24 mouse cellular contexts compared by ENCODE assay signal in the genomic region with DNA sequence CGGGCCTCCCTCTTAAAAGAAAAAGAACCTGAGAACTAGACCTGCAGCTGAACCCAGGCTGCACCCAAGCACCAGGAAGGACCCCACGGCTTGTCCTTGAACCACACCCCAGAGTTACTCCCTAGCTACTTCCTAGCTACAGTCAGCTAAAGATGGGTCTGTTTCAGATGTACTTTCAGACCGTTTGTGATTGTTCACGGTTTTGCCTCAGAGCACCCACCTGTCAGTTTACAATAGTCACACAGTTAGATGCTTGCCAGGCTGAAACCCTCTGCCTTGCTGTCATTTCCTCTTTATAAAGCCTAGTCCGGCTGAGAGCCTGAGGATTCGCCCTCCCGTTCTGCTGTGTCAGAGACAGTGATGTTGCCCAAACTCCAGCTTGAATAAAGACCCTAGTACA.
DNase-seq lines count a peak whose midpoint lies in the region; ATAC-seq and TF ChIP-seq lines count a peak whose summit lies in the region.
"Had no signal": no experiment of that assay in that cellular context is flagged by ENCODE, and none has a peak within 500 bp of the region (broad histone marks: within the 10 kb centered on the region; RNA-seq: fewer than 3 reads in every experiment).

No protein-coding gene starts in this region.

- 0 out of 2 replicates have a peak overlapping the region, but pooled peaks have one; percentile 27 for H3K27ac ChIP-seq in testis, adult 2 months (ENCODE audit: control insufficient read depth, insufficient read depth, low read depth, low read length)
- no peak overlapping the region for H3K27ac ChIP-seq in CH12.LX (ENCODE audit: insufficient read depth, low read depth)
- H3K27ac ChIP-seq in forebrain, postnatal 0 days (ENCODE audit: low read depth, low read length): no peak overlapping the region
- H3K27ac ChIP-seq: embryonic facial prominence, embryonic 12.5 days; embryonic facial prominence, embryonic 15.5 days; forebrain, embryonic 15.5 days; heart, adult 2 months; heart, embryonic 10.5 days; heart, embryonic 13.5 days; hindbrain, embryonic 14.5 days; hindbrain, postnatal 0 days had no signal

- H3K79me2 ChIP-seq in CH12.LX (replicated peaks; ENCODE audit: control insufficient read depth, extremely low read depth, insufficient read depth, poor library complexity, severe bottlenecking): no peaks in the 10 kb centered on the region

- TF ChIP-seq EP300 in CH12.LX (IDR thresholded peaks at IDR 0.05; ENCODE audit: low read length): 0 out of 2 replicates have a peak, but pooled peaks have one; percentile 10

- no peak for ATAC-seq in forebrain, postnatal 0 days
- ATAC-seq: forebrain, embryonic 15.5 days; hindbrain, postnatal 0 days had no signal

- in situ Hi-C loops in CH12.LX (cut with MboI; ENCODE audit: low pct_ligation_motif_present, low pct_unique_long_range_greater_than_20kb, low sequenced_read_pairs): no loop called here

- no peaks in the 10 kb centered on the region for H3K36me3 ChIP-seq in testis, adult 2 months (ENCODE audit: control insufficient read depth, insufficient read depth, low read length)
- no peaks in the 10 kb centered on the region for H3K36me3 ChIP-seq in CH12.LX (replicated peaks in 1 of 2; ENCODE audit: control insufficient read depth in 1 of 2, insufficient read depth in 1 of 2, low read length in 1 of 2)
- H3K36me3 ChIP-seq in splenic B cell, adult 2 months (ENCODE audit: control insufficient read depth, insufficient read depth, low read length, poor library complexity, severe bottlenecking): no peaks in the 10 kb centered on the region
- H3K36me3 ChIP-seq in forebrain, postnatal 0 days (ENCODE audit: insufficient read depth): no peaks in the 10 kb centered on the region
- H3K36me3 ChIP-seq: embryonic facial prominence, embryonic 12.5 days; embryonic facial prominence, embryonic 15.5 days; forebrain, embryonic 15.5 days; heart, embryonic 10.5 days; heart, embryonic 13.5 days had no signal

- H3K4me1 ChIP-seq in testis, adult 2 months (ENCODE audit: control insufficient read depth, insufficient read depth, low read length): no peaks in the 10 kb centered on the region
- peaks cover 0 to 30% of the 10 kb centered on the region in 2 experiments; a peak in 2 of 4 replicates for H3K4me1 ChIP-seq in CH12.LX (ENCODE audit: control insufficient read depth in 1 of 2, insufficient read depth in 2 of 2)
- no peaks in the 10 kb centered on the region for H3K4me1 ChIP-seq in forebrain, postnatal 0 days (ENCODE audit: insufficient read depth)
- H3K4me1 ChIP-seq: embryonic facial prominence, embryonic 12.5 days; embryonic facial prominence, embryonic 15.5 days; forebrain, embryonic 15.5 days; heart, embryonic 10.5 days had no signal

- no peak for TF ChIP-seq CTCF in testis, adult 2 months (IDR thresholded peaks at IDR 0.05; ENCODE audit: control insufficient read depth, insufficient read depth, insufficient replicate concordance, low read depth, low read length)
- TF ChIP-seq CTCF in CH12.LX (conservative IDR thresholded peaks at IDR 0.05 in 1 of 2, IDR thresholded peaks at IDR 0.05 in 1 of 2; ENCODE audit: low read depth in 2 of 2, low read length in 2 of 2): no peak
- TF ChIP-seq CTCF in forebrain, postnatal 0 days (IDR thresholded peaks at IDR 0.05; ENCODE audit: low read depth): no peak

- DNase-seq in testis, postnatal 10 days (ENCODE audit: low spot score): no peak
- peak; percentile 56 for DNase-seq in CH12.LX (ENCODE audit: extremely low read depth)
- peak; percentile 59 for DNase-seq in splenic B cell, adult 2 months (ENCODE audit: low read depth, low spot score)
- no peak for DNase-seq in urinary bladder, postnatal 10 days (ENCODE audit: low spot score)
- DNase-seq in forebrain, postnatal 0 days: no peak
- DNase-seq: adrenal gland, adult 2 months; adrenal gland, postnatal 14 days; cerebellum, adult 11 months; cerebellum, adult 2 months; cerebellum, adult 9-11 months; cerebellum, postnatal 25 days; gastrocnemius, postnatal 10 days; gastrocnemius, postnatal 36 days; heart, adult 2 months; heart, postnatal 14 days; heart, postnatal 4 days had no signal

- no peak overlapping the region for H3K4me2 ChIP-seq in CH12.LX (ENCODE audit: insufficient read depth, low read depth, poor library complexity, severe bottlenecking)
- no peak overlapping the region for H3K4me2 ChIP-seq in forebrain, postnatal 0 days (ENCODE audit: low read depth)
- H3K4me2 ChIP-seq: embryonic facial prominence, embryonic 12.5 days; embryonic facial prominence, embryonic 15.5 days; forebrain, embryonic 15.5 days; heart, embryonic 13.5 days; hindbrain, embryonic 14.5 days had no signal

- no peak overlapping the region for H3K4me3 ChIP-seq in testis, adult 2 months (ENCODE audit: control insufficient read depth, low read depth, low read length)
- no peak overlapping the region for H3K4me3 ChIP-seq in CH12.LX (replicated peaks in 1 of 3; ENCODE audit: low read depth in 2 of 3, low read length in 2 of 3, poor library complexity in 1 of 3)
- no peak overlapping the region for H3K4me3 ChIP-seq in forebrain, postnatal 0 days (ENCODE audit: low read depth, low read length)
- H3K4me3 ChIP-seq: embryonic facial prominence, embryonic 12.5 days; embryonic facial prominence, embryonic 15.5 days; forebrain, embryonic 15.5 days; heart, adult 2 months; heart, embryonic 10.5 days; heart, embryonic 13.5 days had no signal

- H3K27me3 ChIP-seq in testis, adult 2 months (ENCODE audit: control insufficient read depth, insufficient read depth, low read length): no peaks in the 10 kb centered on the region
- H3K27me3 ChIP-seq in CH12.LX (replicated peaks): no peaks in the 10 kb centered on the region
- H3K27me3 ChIP-seq in splenic B cell, adult 2 months (ENCODE audit: control insufficient read depth, insufficient read depth, low read length, poor library complexity, severe bottlenecking): no peaks in the 10 kb centered on the region
- H3K27me3 ChIP-seq in forebrain, postnatal 0 days (ENCODE audit: insufficient read depth, low read length): no peaks in the 10 kb centered on the region
- H3K27me3 ChIP-seq: embryonic facial prominence, embryonic 12.5 days; embryonic facial prominence, embryonic 15.5 days; forebrain, embryonic 15.5 days; heart, embryonic 13.5 days had no signal

- H3K9me3 ChIP-seq in CH12.LX (replicated peaks; ENCODE audit: low read length): peaks cover 5% of the 10 kb centered on the region
- H3K9me3 ChIP-seq in forebrain, postnatal 0 days (ENCODE audit: low read length): no peaks in the 10 kb centered on the region
- H3K9me3 ChIP-seq: forebrain, embryonic 15.5 days; heart, embryonic 10.5 days had no signal

- TF ChIP-seq POLR2A in testis, adult 2 months (IDR thresholded peaks at IDR 0.05; ENCODE audit: control insufficient read depth, low read depth, low read length): no peak
- no peak for TF ChIP-seq POLR2A in CH12.LX (IDR thresholded peaks at IDR 0.05; ENCODE audit: low read depth, low read length)

- no peak for TF ChIP-seq RAD21 in CH12.LX (IDR thresholded peaks at IDR 0.05; ENCODE audit: low read depth, low read length)

- no peak overlapping the region for H3K9ac ChIP-seq in CH12.LX (ENCODE audit: insufficient read depth, low read depth)
- H3K9ac ChIP-seq in forebrain, postnatal 0 days: no peak overlapping the region
- H3K9ac ChIP-seq: embryonic facial prominence, embryonic 12.5 days; embryonic facial prominence, embryonic 15.5 days; forebrain, embryonic 15.5 days; heart, embryonic 13.5 days; hindbrain, embryonic 14.5 days had no signal

- dilution Hi-C loops in CH12.LX (cut with MboI; ENCODE audit: extremely low pct_ligation_motif_present, extremely low pct_unique_long_range_greater_than_20kb, low sequenced_read_pairs): no loop called here

- WGBS in forebrain, postnatal 0 days: 91% methylated on average over 7 of the region's 7 CpGs

TF ChIP-seq in CH12.LX, 34 proteins besides CTCF, POLR2A, EP300 and RAD21:
- TF ChIP-seq MAFK (IDR thresholded peaks at IDR 0.05; ENCODE audit: insufficient replicate concordance, low read length) (no peak), CHD1 (IDR thresholded peaks at IDR 0.05; ENCODE audit: low read depth, low read length) (no peak), POLR2AphosphoS2 (IDR thresholded peaks at IDR 0.05; ENCODE audit: low read depth, low read length) (no peak), TBP (conservative IDR thresholded peaks at IDR 0.05; ENCODE audit: low read depth, low read length) (no peak), KAT2A (IDR thresholded peaks at IDR 0.05; ENCODE audit: insufficient replicate concordance, low read length) (no peak), USF1 (IDR thresholded peaks at IDR 0.05; ENCODE audit: low read depth, low read length) (no peak), TCF12 (IDR thresholded peaks at IDR 0.05; ENCODE audit: low read depth, low read length) (no peak), MAZ (IDR thresholded peaks at IDR 0.05; ENCODE audit: low read depth, low read length) (no peak), ZMIZ1 (IDR thresholded peaks at IDR 0.05; ENCODE audit: low read depth, low read length) (no peak), CHD2 (IDR thresholded peaks at IDR 0.05; ENCODE audit: low read length) (no peak)
TF ChIP-seq in CH12.LX: peak in this region for 0.

Comparison
In these comparisons a context has a peak if more than half of its experiments do, and no peak if none do; other contexts are left out.
1. DNase-seq: peak in CH12.LX (single experiment) and splenic B cell, adult 2 months (single experiment); none in testis, postnatal 10 days (single experiment), urinary bladder, postnatal 10 days (single experiment) and forebrain, postnatal 0 days (single experiment).